Mouse (Mus musculus): ENCODE measurements around the gene Rpl18a. TPM values are rescaled to one million over a fixed set of nuclear protein-coding genes. Genes with fewer than 3 reads are reported as not detected.

Rpl18a gene
- polyA plus RNA-seq, 1 experiment: 2,473 TPM

GRCm38 (mm10) chr8:70931731-70932130 lies 34.5 kb upstream of the Rpl18a start:
- Histone ChIP-seq H3K4me1 (ENCODE audit: control insufficient read depth, insufficient read depth, low read length) (peaks cover 3% of the 10 kb centered on the region), H3K9ac (ENCODE audit: low read depth, poor library complexity, severe bottlenecking) (no peak overlapping the region), H3K36me3 (ENCODE audit: control insufficient read depth, insufficient read depth, low read length, poor library complexity, severe bottlenecking) (no peaks in the 10 kb centered on the region), H3K9me3 (replicated peaks; ENCODE audit: control insufficient read depth, insufficient read depth, low read length, poor library complexity, severe bottlenecking) (no peaks in the 10 kb centered on the region), H3K27me3 (ENCODE audit: control insufficient read depth, insufficient read depth, low read length, poor library complexity, severe bottlenecking) (no peaks in the 10 kb centered on the region), H3K27ac (ENCODE audit: insufficient read depth, low read length) (no peak overlapping the region), H3K4me3 (ENCODE audit: low read depth, low read length) (no peak overlapping the region)
- no peak for TF ChIP-seq POLR2A (IDR thresholded peaks at IDR 0.05; ENCODE audit: insufficient read depth, low read length)
- no peak for TF ChIP-seq EP300 (IDR thresholded peaks at IDR 0.05; ENCODE audit: insufficient read depth, low read depth, low read length)
- TF ChIP-seq CTCF (IDR thresholded peaks at IDR 0.05; ENCODE audit: low read depth, low read length): no peak

- TF ChIP-seq POLR2A (IDR thresholded peaks at IDR 0.05; ENCODE audit: insufficient read depth, low read length) (no peak), EP300 (IDR thresholded peaks at IDR 0.05; ENCODE audit: insufficient read depth, low read depth, low read length) (no peak), CTCF (IDR thresholded peaks at IDR 0.05; ENCODE audit: low read depth, low read length) (no peak)
- no peak overlapping the region for H3K9ac ChIP-seq (ENCODE audit: low read depth, poor library complexity, severe bottlenecking)
- no peaks in the 10 kb centered on the region for H3K9me3 ChIP-seq (replicated peaks; ENCODE audit: control insufficient read depth, insufficient read depth, low read length, poor library complexity, severe bottlenecking)
- no peaks in the 10 kb centered on the region for H3K36me3 ChIP-seq (ENCODE audit: control insufficient read depth, insufficient read depth, low read length, poor library complexity, severe bottlenecking)
- no peak overlapping the region for H3K27ac ChIP-seq (ENCODE audit: insufficient read depth, low read length)
- no peak overlapping the region for H3K4me3 ChIP-seq (ENCODE audit: low read depth, low read length)
- H3K4me1 ChIP-seq (ENCODE audit: control insufficient read depth, insufficient read depth, low read length): peaks cover 3% of the 10 kb centered on the region
- no peaks in the 10 kb centered on the region for H3K27me3 ChIP-seq (ENCODE audit: control insufficient read depth, insufficient read depth, low read length, poor library complexity, severe bottlenecking)
These were observed 31.6 kb upstream of the Rpl18a start for GRCm38 (mm10) chr8:70928778-70929322.

GRCm38 (mm10) chr8:70928096-70928495 lies 30.9 kb upstream of the Rpl18a start:
- no peaks in the 10 kb centered on the region for H3K36me3 ChIP-seq (ENCODE audit: control insufficient read depth, insufficient read depth, low read length, poor library complexity, severe bottlenecking)
- TF ChIP-seq CTCF (IDR thresholded peaks at IDR 0.05; ENCODE audit: low read depth, low read length) (no peak), POLR2A (IDR thresholded peaks at IDR 0.05; ENCODE audit: insufficient read depth, low read length) (no peak), EP300 (IDR thresholded peaks at IDR 0.05; ENCODE audit: insufficient read depth, low read depth, low read length) (no peak)
- H3K27ac ChIP-seq (ENCODE audit: insufficient read depth, low read length): no peak overlapping the region

GRCm38 (mm10) chr8:70926396-70926795 lies 29.2 kb upstream of the Rpl18a start:
- H3K4me1 ChIP-seq (ENCODE audit: control insufficient read depth, insufficient read depth, low read length): no peaks in the 10 kb centered on the region
- H3K36me3 ChIP-seq (ENCODE audit: control insufficient read depth, insufficient read depth, low read length, poor library complexity, severe bottlenecking): no peaks in the 10 kb centered on the region
- H3K27ac ChIP-seq (ENCODE audit: insufficient read depth, low read length): no peak overlapping the region
- TF ChIP-seq POLR2A (IDR thresholded peaks at IDR 0.05; ENCODE audit: insufficient read depth, low read length) (no peak), CTCF (IDR thresholded peaks at IDR 0.05; ENCODE audit: low read depth, low read length) (no peak), EP300 (IDR thresholded peaks at IDR 0.05; ENCODE audit: insufficient read depth, low read depth, low read length) (no peak)
- H3K4me3 ChIP-seq (ENCODE audit: low read depth, low read length): no peak overlapping the region
- H3K9me3 ChIP-seq (replicated peaks; ENCODE audit: control insufficient read depth, insufficient read depth, low read length, poor library complexity, severe bottlenecking): no peaks in the 10 kb centered on the region
- H3K27me3 ChIP-seq (ENCODE audit: control insufficient read depth, insufficient read depth, low read length, poor library complexity, severe bottlenecking): no peaks in the 10 kb centered on the region
- no peak overlapping the region for H3K9ac ChIP-seq (ENCODE audit: low read depth, poor library complexity, severe bottlenecking)

More at GRCm38 (mm10) chr8:70928096-70928495, 30.9 kb upstream of the Rpl18a start:
- no peaks in the 10 kb centered on the region for H3K9me3 ChIP-seq (replicated peaks; ENCODE audit: control insufficient read depth, insufficient read depth, low read length, poor library complexity, severe bottlenecking)
- H3K27me3 ChIP-seq (ENCODE audit: control insufficient read depth, insufficient read depth, low read length, poor library complexity, severe bottlenecking): no peaks in the 10 kb centered on the region
- no peak overlapping the region for H3K9ac ChIP-seq (ENCODE audit: low read depth, poor library complexity, severe bottlenecking)
- no peak overlapping the region for H3K4me3 ChIP-seq (ENCODE audit: low read depth, low read length)
- H3K4me1 ChIP-seq (ENCODE audit: control insufficient read depth, insufficient read depth, low read length): peaks cover 3% of the 10 kb centered on the region

- Histone ChIP-seq H3K36me3 (ENCODE audit: control insufficient read depth, insufficient read depth, low read length, poor library complexity, severe bottlenecking) (no peaks in the 10 kb centered on the region), H3K4me1 (ENCODE audit: control insufficient read depth, insufficient read depth, low read length) (no peaks in the 10 kb centered on the region), H3K9me3 (replicated peaks; ENCODE audit: control insufficient read depth, insufficient read depth, low read length, poor library complexity, severe bottlenecking) (no peaks in the 10 kb centered on the region), H3K27ac (ENCODE audit: insufficient read depth, low read length) (no peak overlapping the region), H3K9ac (ENCODE audit: low read depth, poor library complexity, severe bottlenecking) (no peak overlapping the region), H3K27me3 (ENCODE audit: control insufficient read depth, insufficient read depth, low read length, poor library complexity, severe bottlenecking) (no peaks in the 10 kb centered on the region), H3K4me3 (ENCODE audit: low read depth, low read length) (no peak overlapping the region)
- TF ChIP-seq POLR2A (IDR thresholded peaks at IDR 0.05; ENCODE audit: insufficient read depth, low read length) (no peak), EP300 (IDR thresholded peaks at IDR 0.05; ENCODE audit: insufficient read depth, low read depth, low read length) (no peak), CTCF (IDR thresholded peaks at IDR 0.05; ENCODE audit: low read depth, low read length) (no peak)
These were observed 28.5 kb upstream of the Rpl18a start for GRCm38 (mm10) chr8:70925754-70926153.

GRCm38 (mm10) chr8:70924151-70924550 lies 26.9 kb upstream of the Rpl18a start:
- TF ChIP-seq CTCF (IDR thresholded peaks at IDR 0.05; ENCODE audit: low read depth, low read length): no peak
- TF ChIP-seq EP300 (IDR thresholded peaks at IDR 0.05; ENCODE audit: insufficient read depth, low read depth, low read length): no peak
- TF ChIP-seq POLR2A (IDR thresholded peaks at IDR 0.05; ENCODE audit: insufficient read depth, low read length): no peak

More at GRCm38 (mm10) chr8:70924151-70924550, 26.9 kb upstream of the Rpl18a start:
- Histone ChIP-seq H3K27me3 (ENCODE audit: control insufficient read depth, insufficient read depth, low read length, poor library complexity, severe bottlenecking) (no peaks in the 10 kb centered on the region), H3K27ac (ENCODE audit: insufficient read depth, low read length) (no peak overlapping the region), H3K4me1 (ENCODE audit: control insufficient read depth, insufficient read depth, low read length) (no peaks in the 10 kb centered on the region), H3K9me3 (replicated peaks; ENCODE audit: control insufficient read depth, insufficient read depth, low read length, poor library complexity, severe bottlenecking) (no peaks in the 10 kb centered on the region), H3K9ac (ENCODE audit: low read depth, poor library complexity, severe bottlenecking) (no peak overlapping the region), H3K36me3 (ENCODE audit: control insufficient read depth, insufficient read depth, low read length, poor library complexity, severe bottlenecking) (no peaks in the 10 kb centered on the region), H3K4me3 (ENCODE audit: low read depth, low read length) (no peak overlapping the region)
